Mouse (Mus musculus): ENCODE data around the gene Reck. TPM values are rescaled to one million over a fixed set of nuclear protein-coding genes. Genes with fewer than 3 reads are reported as not detected.

The Reck gene
- polyA plus RNA-seq (2012; rRNA removed) (1.2 and 1.7 TPM in 2 replicates), polyA plus RNA-seq (2014; fragmentation: Nextera tagmentation; extraction: Ambion mirVana) (1.6 and 2.0 TPM in 2 replicates)

- no peak for TF ChIP-seq EP300 (IDR thresholded peaks at IDR 0.05; ENCODE audit: low read depth)
- TF ChIP-seq CTCF (IDR thresholded peaks at IDR 0.05; ENCODE audit: low read depth), result no peak
- ATAC-seq (ENCODE audit: insufficient read depth), result peak; percentile 86
- no peaks in the 10 kb centered on the region for H3K36me3 ChIP-seq (replicated peaks; ENCODE audit: control insufficient read depth, insufficient read depth, low read depth)
- no peaks in the 10 kb centered on the region for H3K9me3 ChIP-seq (ENCODE audit: control insufficient read depth, low read length)
- H3K4me1 ChIP-seq (replicated peaks; ENCODE audit: control insufficient read depth in 2 of 2, insufficient read depth in 2 of 2, low read length in 1 of 2), result 0 out of 4 replicates have a peak, but pooled peaks cover 0 to 4% of the 10 kb centered on the region in 2 experiments
- DNase-seq (ENCODE audit: low read depth in 3 of 3, low spot score in 3 of 3), result peak; percentile 14 to 44 (median 31)
- peak within 1 kb of the TSS; percentile 63 to 68 for H3K4me3 ChIP-seq (ENCODE audit: insufficient read depth in 1 of 2, low read depth in 2 of 2, low read length in 2 of 2)
- no peak within 1 kb of the TSS for H3K27ac ChIP-seq
- 1% methylated on average over 73 of the region's 73 CpGs for WGBS (ENCODE audit: insufficient replicate concordance)
- H3K4me2 ChIP-seq (ENCODE audit: low read depth), result peak within 1 kb of the TSS; percentile 78
- H3K27me3 ChIP-seq (ENCODE audit: control insufficient read depth, insufficient read depth, low read length), result no peaks in the 10 kb centered on the region; the same call in 1 of the 2 replicates
- peak within 1 kb of the TSS; percentile 31 for H3K9ac ChIP-seq (replicated peaks)
Measured at GRCm38 (mm10) chr4:43875160-43875918, at the start of gene Reck. Reck (plus strand) TSS chr4:43875530.

DNA sequence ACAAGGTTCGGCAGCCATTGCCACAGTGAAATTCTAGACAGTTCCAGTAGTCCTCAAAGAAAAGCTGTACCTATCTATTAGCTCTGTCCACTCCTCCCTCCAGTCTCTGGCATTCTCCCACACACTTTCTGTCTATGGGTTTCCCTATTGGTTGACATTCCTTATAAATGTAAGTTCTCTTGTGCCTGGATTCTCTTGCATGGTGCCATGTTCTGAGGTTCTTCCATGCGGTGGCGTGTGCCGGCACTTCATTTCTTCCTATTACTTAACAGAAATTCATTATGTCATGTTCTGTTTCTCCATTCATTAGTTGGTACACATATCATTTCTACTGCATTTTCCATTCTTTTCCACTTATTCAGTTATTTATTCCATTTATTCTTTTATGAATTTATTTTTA is 46.5 kb upstream of the Reck start:
- no peak for TF ChIP-seq CTCF (IDR thresholded peaks at IDR 0.05; ENCODE audit: low read depth)
- no peak for TF ChIP-seq EP300 (IDR thresholded peaks at IDR 0.05; ENCODE audit: low read depth)
- H3K27ac ChIP-seq, result no peak overlapping the region
- no peak overlapping the region for H3K9ac ChIP-seq (replicated peaks)
- no peaks in the 10 kb centered on the region for H3K27me3 ChIP-seq (ENCODE audit: control insufficient read depth, insufficient read depth, low read length)
- no peaks in the 10 kb centered on the region for H3K4me1 ChIP-seq (replicated peaks; ENCODE audit: control insufficient read depth in 2 of 2, insufficient read depth in 2 of 2, low read length in 1 of 2)
- ATAC-seq (ENCODE audit: insufficient read depth), result no peak
- no peak for DNase-seq (ENCODE audit: low read depth in 3 of 3, low spot score in 3 of 3)
- no peak overlapping the region for H3K4me2 ChIP-seq (ENCODE audit: low read depth)
- no peak overlapping the region for H3K4me3 ChIP-seq (ENCODE audit: insufficient read depth in 1 of 2, low read depth in 2 of 2, low read length in 2 of 2)
- 81% methylated on average over 4 of the region's 4 CpGs for WGBS (ENCODE audit: insufficient replicate concordance)
- H3K9me3 ChIP-seq (ENCODE audit: control insufficient read depth, low read length), result no peaks in the 10 kb centered on the region
- H3K36me3 ChIP-seq (replicated peaks; ENCODE audit: control insufficient read depth, insufficient read depth, low read depth), result no peaks in the 10 kb centered on the region

DNA sequence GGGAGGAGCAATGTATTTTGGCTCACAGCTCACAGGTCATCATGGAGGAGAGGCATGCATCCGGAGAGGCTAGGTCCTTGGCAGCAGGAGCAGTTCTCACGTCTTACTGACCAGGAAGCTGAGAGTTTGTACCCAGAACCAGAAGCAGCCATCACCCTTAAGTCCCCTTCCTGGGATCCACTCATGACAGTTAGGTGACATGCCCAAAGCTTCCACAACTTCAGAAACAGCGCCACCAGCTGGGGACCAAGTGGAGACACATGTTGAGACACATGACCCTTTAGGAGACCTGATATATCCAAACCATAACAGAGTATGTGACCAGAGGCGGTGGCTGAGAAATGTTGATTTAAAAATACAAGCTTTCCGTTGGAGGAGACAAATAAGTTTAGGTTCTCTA is 43.3 kb upstream of the Reck start:
- H3K27ac ChIP-seq, result no peak overlapping the region
- ATAC-seq (ENCODE audit: insufficient read depth) (no peak), DNase-seq (ENCODE audit: low read depth in 3 of 3, low spot score in 3 of 3) (no peak)
- no peak overlapping the region for H3K9ac ChIP-seq (replicated peaks)
- no peaks in the 10 kb centered on the region for H3K27me3 ChIP-seq (ENCODE audit: control insufficient read depth, insufficient read depth, low read length)
- H3K4me1 ChIP-seq (replicated peaks; ENCODE audit: control insufficient read depth in 2 of 2, insufficient read depth in 2 of 2, low read length in 1 of 2), result no peaks in the 10 kb centered on the region
- no peaks in the 10 kb centered on the region for H3K36me3 ChIP-seq (replicated peaks; ENCODE audit: control insufficient read depth, insufficient read depth, low read depth)
- 55% methylated on average over 5 of the region's 5 CpGs for WGBS (ENCODE audit: insufficient replicate concordance)
- no peak overlapping the region for H3K4me3 ChIP-seq (ENCODE audit: insufficient read depth in 1 of 2, low read depth in 2 of 2, low read length in 2 of 2)
- no peaks in the 10 kb centered on the region for H3K9me3 ChIP-seq (ENCODE audit: control insufficient read depth, low read length)
- H3K4me2 ChIP-seq (ENCODE audit: low read depth), result no peak overlapping the region
- no peak for TF ChIP-seq EP300 (IDR thresholded peaks at IDR 0.05; ENCODE audit: low read depth)
- TF ChIP-seq CTCF (IDR thresholded peaks at IDR 0.05; ENCODE audit: low read depth), result peak; percentile 16; the same call in 1 of the 2 replicates

DNA sequence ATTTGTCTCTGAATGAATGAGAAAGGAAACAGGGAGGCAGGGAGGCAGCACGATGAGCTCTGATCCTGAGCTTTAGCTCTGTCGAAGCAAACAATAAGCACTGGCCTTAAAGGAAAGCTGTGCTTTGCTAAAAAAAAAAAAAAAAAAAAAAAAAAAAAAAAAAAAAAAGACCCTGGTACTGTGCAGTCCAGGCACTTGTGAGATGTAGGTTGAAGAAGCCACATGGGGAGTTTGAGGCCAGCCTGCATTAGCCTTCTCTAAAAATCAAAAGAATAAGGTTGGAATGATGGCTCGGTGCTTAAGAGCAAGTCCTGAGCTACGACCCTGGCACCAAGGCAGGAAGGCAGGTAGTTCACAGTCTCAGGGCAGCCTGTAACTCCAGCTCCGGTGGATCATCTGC is 41.6 kb upstream of the Reck start:
- Histone ChIP-seq H3K9me3 (ENCODE audit: control insufficient read depth, low read length) (no peaks in the 10 kb centered on the region), H3K9ac (replicated peaks) (no peak overlapping the region), H3K36me3 (replicated peaks; ENCODE audit: control insufficient read depth, insufficient read depth, low read depth) (no peaks in the 10 kb centered on the region), H3K4me3 (ENCODE audit: insufficient read depth in 1 of 2, low read depth in 2 of 2, low read length in 2 of 2) (no peak overlapping the region), H3K4me2 (ENCODE audit: low read depth) (no peak overlapping the region), H3K27me3 (ENCODE audit: control insufficient read depth, insufficient read depth, low read length) (no peaks in the 10 kb centered on the region), H3K4me1 (replicated peaks; ENCODE audit: control insufficient read depth in 2 of 2, insufficient read depth in 2 of 2, low read length in 1 of 2) (no peaks in the 10 kb centered on the region), H3K27ac (no peak overlapping the region)
- WGBS (ENCODE audit: insufficient replicate concordance), result 52% methylated on average over 5 of the region's 5 CpGs
- no peak for TF ChIP-seq EP300 (IDR thresholded peaks at IDR 0.05; ENCODE audit: low read depth)
- TF ChIP-seq CTCF (IDR thresholded peaks at IDR 0.05; ENCODE audit: low read depth), result no peak
- ATAC-seq (ENCODE audit: insufficient read depth), result no peak
- no peak for DNase-seq (ENCODE audit: low read depth in 3 of 3, low spot score in 3 of 3)

DNA sequence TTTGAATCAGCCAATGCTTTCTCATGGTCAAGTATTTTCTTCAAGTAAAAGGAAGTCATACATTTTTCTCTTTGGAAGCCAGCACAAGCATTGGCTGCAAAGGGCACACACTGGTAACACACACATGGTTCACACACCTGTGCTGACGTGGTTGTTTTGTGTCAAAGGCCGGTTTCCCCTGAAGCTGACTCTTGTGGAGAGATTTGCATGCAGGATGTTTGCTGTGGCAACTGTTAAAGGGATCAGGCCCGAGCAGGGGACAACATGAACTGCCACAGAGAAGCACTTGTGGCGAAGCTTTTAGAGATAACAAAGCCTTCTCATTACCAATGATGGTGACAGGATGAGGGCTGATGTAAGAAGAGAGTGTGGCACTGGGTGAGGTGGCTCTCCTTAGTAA is 40.6 kb upstream of the Reck start:
- TF ChIP-seq EP300 (IDR thresholded peaks at IDR 0.05; ENCODE audit: low read depth), result no peak
- TF ChIP-seq CTCF (IDR thresholded peaks at IDR 0.05; ENCODE audit: low read depth), result no peak
- ATAC-seq (ENCODE audit: insufficient read depth) (no peak), DNase-seq (ENCODE audit: low read depth in 3 of 3, low spot score in 3 of 3) (no peak)
- H3K4me3 ChIP-seq (ENCODE audit: insufficient read depth in 1 of 2, low read depth in 2 of 2, low read length in 2 of 2), result no peak overlapping the region
- H3K9me3 ChIP-seq (ENCODE audit: control insufficient read depth, low read length), result no peaks in the 10 kb centered on the region
- no peaks in the 10 kb centered on the region for H3K36me3 ChIP-seq (replicated peaks; ENCODE audit: control insufficient read depth, insufficient read depth, low read depth)
- no peaks in the 10 kb centered on the region for H3K4me1 ChIP-seq (replicated peaks; ENCODE audit: control insufficient read depth in 2 of 2, insufficient read depth in 2 of 2, low read length in 1 of 2)
- no peaks in the 10 kb centered on the region for H3K27me3 ChIP-seq (ENCODE audit: control insufficient read depth, insufficient read depth, low read length)
- 20% methylated on average over 4 of the region's 4 CpGs for WGBS (ENCODE audit: insufficient replicate concordance)
- no peak overlapping the region for H3K4me2 ChIP-seq (ENCODE audit: low read depth)
- no peak overlapping the region for H3K27ac ChIP-seq
- H3K9ac ChIP-seq (replicated peaks), result no peak overlapping the region

Measured in liver, embryonic 14.5 days (tissue).